Mouse (Mus musculus) retina, postnatal 1 day (tissue): ENCODE data around the gene Vmp1.

ENCODE experiments used
- DNase-seq: peaks from one replicate; pipeline ENCODE4 v3.0.0-alpha.2; 2012

The Vmp1 gene

GRCm38 (mm10) chr11:86671041-86671675 is 12.5 kb downstream of the Vmp1 start:
- no peak for DNase-seq

- DNase-seq: no peak
Measured at GRCm38 (mm10) chr11:86668169-86668568, 15.5 kb downstream of the Vmp1 start.

GRCm38 (mm10) chr11:86667553-86667952 is 16.1 kb downstream of the Vmp1 start:
- DNase-seq: no peak

- no peak for DNase-seq
Measured at GRCm38 (mm10) chr11:86664406-86664805, 19.2 kb downstream of the Vmp1 start.

GRCm38 (mm10) chr11:86663977-86664376 is 19.7 kb downstream of the Vmp1 start:
- no peak for DNase-seq

- DNase-seq: no peak
Measured at GRCm38 (mm10) chr11:86662986-86663895, 20.4 kb downstream of the Vmp1 start.

GRCm38 (mm10) chr11:86657863-86658262 is 25.8 kb downstream of the Vmp1 start:
- no peak for DNase-seq

GRCm38 (mm10) chr11:86656849-86657567 is 26.6 kb downstream of the Vmp1 start:
- DNase-seq: no peak

GRCm38 (mm10) chr11:86655671-86656070 is 28.0 kb downstream of the Vmp1 start:
- peak; percentile 23 for DNase-seq

GRCm38 (mm10) chr11:86654096-86654495 is 29.5 kb downstream of the Vmp1 start:
- no peak for DNase-seq

GRCm38 (mm10) chr11:86653446-86653845 is 30.2 kb downstream of the Vmp1 start:
- peak; percentile 70 for DNase-seq

- DNase-seq: no peak
Measured at GRCm38 (mm10) chr11:86652578-86652979, 31.1 kb downstream of the Vmp1 start.

- DNase-seq: no peak
Measured at GRCm38 (mm10) chr11:86650676-86651075, 33.0 kb downstream of the Vmp1 start.

- DNase-seq: no peak
Measured at GRCm38 (mm10) chr11:86649542-86649941, 34.1 kb downstream of the Vmp1 start.

GRCm38 (mm10) chr11:86647706-86648447 is 35.8 kb downstream of the Vmp1 start:
- no peak for DNase-seq

GRCm38 (mm10) chr11:86646885-86647459 is 36.7 kb downstream of the Vmp1 start:
- DNase-seq: no peak

- DNase-seq: no peak
Measured at GRCm38 (mm10) chr11:86646136-86646834, 37.4 kb downstream of the Vmp1 start.

- no peak for DNase-seq
Measured at GRCm38 (mm10) chr11:86644553-86644952, 39.1 kb downstream of the Vmp1 start.

- DNase-seq: no peak
Measured at GRCm38 (mm10) chr11:86641714-86642113, 41.9 kb downstream of the Vmp1 start.

- DNase-seq: no peak
Measured at GRCm38 (mm10) chr11:86637697-86638096, 45.9 kb downstream of the Vmp1 start.

- DNase-seq: no peak
Measured at GRCm38 (mm10) chr11:86634396-86634795, 49.2 kb downstream of the Vmp1 start.

GRCm38 (mm10) chr11:86629941-86630340 is 53.7 kb downstream of the Vmp1 start:
- DNase-seq: no peak
